Mouse (Mus musculus): ENCODE results near the gene Ptprb. TPM values are rescaled to one million over a fixed set of nuclear protein-coding genes. Genes with fewer than 3 reads are reported as not detected.

Ptprb gene
- polyA plus RNA-seq, 1 experiment from 2014 or later, result 2.8 TPM

DNA sequence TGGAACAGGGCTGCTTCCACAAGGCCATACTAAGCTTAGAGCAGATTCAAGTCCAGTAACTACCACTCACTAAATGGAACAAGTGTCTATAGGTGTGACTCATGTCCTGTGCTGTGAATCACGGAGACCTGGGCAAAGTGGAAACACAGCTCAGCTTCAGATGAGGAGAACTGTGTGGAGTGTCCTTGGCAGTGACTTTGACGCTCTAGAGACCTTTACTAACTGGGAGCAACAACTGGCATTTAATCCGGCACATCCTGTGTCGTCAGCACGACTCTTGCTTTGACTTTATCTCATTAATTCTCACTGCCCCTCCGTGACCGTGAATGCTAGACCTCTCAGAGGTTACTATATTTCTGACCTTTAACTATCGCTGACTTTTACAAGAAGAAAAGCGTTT is 135.5 kb downstream of the Ptprb start:
- WGBS, result 58% methylated on average over 9 of the region's 9 CpGs
- no peak overlapping the region for H3K9ac ChIP-seq (replicated peaks)
- H3K27me3 ChIP-seq, result no peaks in the 10 kb centered on the region
- H3K9me3 ChIP-seq, result peaks cover 5% of the 10 kb centered on the region; the same call in 1 of the 2 replicates
- no peak overlapping the region for H3K27ac ChIP-seq
- no peak overlapping the region for H3K4me3 ChIP-seq (replicated peaks)
- no peak for ATAC-seq
- peaks cover under 1% of the 10 kb centered on the region; the same call in 1 of the 2 replicates for H3K4me1 ChIP-seq (replicated peaks)
- no peak overlapping the region for H3K4me2 ChIP-seq (replicated peaks)
- H3K36me3 ChIP-seq, result peaks cover 6% of the 10 kb centered on the region; the same call in 1 of the 2 replicates

DNA sequence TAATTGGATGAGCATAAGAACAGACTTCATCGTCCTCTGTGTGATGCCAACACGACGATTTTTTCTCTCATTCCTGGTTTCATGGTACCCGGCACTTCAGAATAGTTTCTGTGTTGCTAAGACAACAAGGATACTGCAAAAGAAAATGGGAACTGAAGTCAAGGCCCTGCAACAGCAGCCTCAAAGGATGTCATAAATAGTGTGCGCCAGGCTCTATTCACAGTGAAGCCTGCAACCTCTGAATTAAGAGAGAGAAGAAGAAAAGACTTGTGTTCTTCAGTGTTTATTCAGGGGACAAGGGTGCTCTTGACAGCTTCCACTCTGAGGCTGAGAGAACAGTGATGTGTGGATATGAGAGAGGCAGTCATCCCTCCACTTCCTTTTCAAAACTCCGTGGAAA is 140.8 kb downstream of the Ptprb start:
- Histone ChIP-seq H3K27me3 (no peaks in the 10 kb centered on the region), H3K4me1 (replicated peaks) (peaks cover 10% of the 10 kb centered on the region; the same call in 1 of the 2 replicates), H3K4me3 (replicated peaks) (no peak overlapping the region), H3K36me3 (peaks cover 6% of the 10 kb centered on the region; the same call in 1 of the 2 replicates), H3K27ac (no peak overlapping the region; the same call in 1 of the 2 replicates), H3K9me3 (peaks cover 5% of the 10 kb centered on the region; the same call in 1 of the 2 replicates), H3K4me2 (replicated peaks) (no peak overlapping the region), H3K9ac (replicated peaks) (no peak overlapping the region)
- WGBS, result 22% methylated on average over 6 of the region's 6 CpGs
- ATAC-seq, result peak; percentile 70

DNA sequence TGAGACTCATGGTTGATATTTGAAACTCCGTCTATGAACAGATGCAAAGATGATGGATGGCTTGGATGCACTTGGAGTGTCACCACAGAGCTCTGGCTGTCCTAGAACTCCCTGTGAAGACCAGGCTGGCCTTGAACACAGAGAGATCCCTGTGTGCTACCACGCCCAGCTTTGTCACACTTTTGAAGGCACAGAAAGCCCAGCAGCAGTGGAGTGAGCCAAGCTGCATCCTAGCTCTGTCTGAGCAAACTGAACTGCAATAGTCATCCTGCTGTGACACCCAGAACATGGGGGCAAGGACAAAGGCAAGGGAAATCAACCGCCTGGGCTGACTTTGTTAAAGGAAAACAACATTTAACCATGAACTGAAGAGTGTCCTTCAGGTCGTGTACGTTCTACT is 141.4 kb downstream of the Ptprb start:
- no peak overlapping the region for H3K4me2 ChIP-seq (replicated peaks)

DNA sequence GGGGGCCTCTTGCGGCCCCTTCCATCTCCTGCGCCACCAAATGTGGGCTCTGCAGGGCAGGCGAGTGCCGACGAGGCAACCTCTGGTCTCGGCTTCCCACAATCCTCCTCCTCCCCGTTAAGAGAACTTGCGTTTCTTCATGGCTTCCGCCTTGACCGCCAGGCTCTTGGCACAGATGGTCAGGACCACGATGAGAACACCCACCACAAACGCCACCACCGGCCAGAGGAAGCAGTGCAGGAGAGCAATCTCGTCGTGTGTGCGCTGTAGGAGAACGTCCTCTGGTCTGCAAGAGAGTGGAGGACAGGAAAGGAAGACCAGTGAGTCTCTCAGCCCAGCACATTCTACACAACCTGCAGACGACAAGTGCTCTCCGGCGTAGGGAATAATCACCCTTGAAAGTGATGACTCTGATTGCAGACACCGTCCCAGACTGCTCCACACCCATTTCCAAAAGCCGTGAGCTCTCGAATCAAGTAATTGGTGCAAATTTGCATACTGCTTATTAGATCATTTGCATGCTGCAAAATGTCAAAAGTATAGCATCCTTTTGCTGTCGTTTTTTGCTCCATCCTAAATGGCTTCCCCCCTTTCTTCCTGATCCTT is 142.9 kb downstream of the Ptprb start:
- 74% methylated on average over 24 of the region's 24 CpGs for WGBS
- Histone ChIP-seq H3K9ac (replicated peaks) (no peak overlapping the region), H3K9me3 (peaks cover 5% of the 10 kb centered on the region; the same call in 1 of the 2 replicates), H3K27me3 (no peaks in the 10 kb centered on the region), H3K4me1 (replicated peaks) (peaks cover 10% of the 10 kb centered on the region; the same call in 1 of the 2 replicates), H3K4me2 (replicated peaks) (no peak overlapping the region), H3K4me3 (replicated peaks) (no peak overlapping the region), H3K36me3 (peaks cover 6% of the 10 kb centered on the region; the same call in 1 of the 2 replicates), H3K27ac (no peak overlapping the region)
- no peak; the same call in 1 of the 2 replicates for ATAC-seq

More for the DNA sequence above, 141.4 kb downstream of the Ptprb start:
- H3K4me3 ChIP-seq (replicated peaks), result no peak overlapping the region
- H3K4me1 ChIP-seq (replicated peaks), result peaks cover 10% of the 10 kb centered on the region; the same call in 1 of the 2 replicates
- WGBS, result 82% methylated on average over 5 of the region's 5 CpGs
- no peaks in the 10 kb centered on the region for H3K27me3 ChIP-seq
- peaks cover 5% of the 10 kb centered on the region; the same call in 1 of the 2 replicates for H3K9me3 ChIP-seq
- H3K36me3 ChIP-seq, result peaks cover 6% of the 10 kb centered on the region; the same call in 1 of the 2 replicates
- H3K27ac ChIP-seq, result no peak overlapping the region
- 0 out of 2 replicates have a peak, but pooled peaks have one; percentile 30 for ATAC-seq
- no peak overlapping the region for H3K9ac ChIP-seq (replicated peaks)

DNA sequence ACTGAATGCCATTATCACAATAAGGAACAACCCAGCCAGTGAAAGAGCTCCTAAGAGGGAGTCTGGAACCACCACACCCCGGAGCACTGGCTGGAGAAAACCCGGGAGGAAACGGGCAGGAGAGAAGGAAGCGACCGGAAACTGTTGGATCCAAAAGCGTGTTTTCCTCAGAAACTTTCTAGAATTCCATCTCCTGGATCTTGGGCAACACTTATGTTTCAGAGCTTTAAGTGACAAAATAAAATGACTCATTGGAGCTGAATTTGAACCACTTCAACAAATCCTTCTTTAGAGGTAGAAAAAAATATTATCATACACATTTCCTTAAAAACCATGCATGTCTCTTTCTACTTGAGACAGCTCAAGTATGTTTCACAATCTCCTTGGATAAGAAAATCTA is 145.7 kb downstream of the Ptprb start:
- no peaks in the 10 kb centered on the region for H3K9me3 ChIP-seq
- no peak overlapping the region for H3K27ac ChIP-seq
- H3K4me3 ChIP-seq (replicated peaks), result no peak overlapping the region
- no peak overlapping the region for H3K9ac ChIP-seq (replicated peaks)
- no peak for ATAC-seq
- H3K4me2 ChIP-seq (replicated peaks), result no peak overlapping the region
- WGBS, result 71% methylated on average over 6 of the region's 6 CpGs
- no peaks in the 10 kb centered on the region for H3K27me3 ChIP-seq
- H3K36me3 ChIP-seq, result no peaks in the 10 kb centered on the region; the same call in 1 of the 2 replicates
- peaks cover 8% of the 10 kb centered on the region; the same call in 1 of the 2 replicates for H3K4me1 ChIP-seq (replicated peaks)

DNA sequence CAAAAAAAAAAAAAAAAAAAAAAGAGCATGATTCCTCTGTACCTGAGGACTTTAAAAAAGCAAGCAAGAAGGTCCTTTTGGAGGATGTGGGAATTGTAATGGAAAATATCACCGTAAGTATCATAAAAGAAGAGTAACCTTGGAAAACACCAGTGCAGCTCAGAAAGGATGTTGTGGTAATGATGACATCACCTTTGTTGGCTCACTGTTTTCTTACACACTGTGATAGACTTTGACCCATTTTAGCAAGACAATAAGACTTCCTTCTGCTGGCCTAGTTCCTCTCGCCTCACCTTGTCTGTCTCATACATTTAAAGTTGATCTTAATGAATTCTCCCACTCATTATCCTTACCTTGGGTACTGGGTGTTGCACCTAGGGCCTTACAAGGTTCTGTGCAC is 147.2 kb downstream of the Ptprb start:
- Histone ChIP-seq H3K9me3 (no peaks in the 10 kb centered on the region), H3K4me3 (replicated peaks) (no peak overlapping the region), H3K9ac (replicated peaks) (no peak overlapping the region), H3K4me2 (replicated peaks) (no peak overlapping the region), H3K36me3 (peaks cover 3% of the 10 kb centered on the region), H3K27me3 (no peaks in the 10 kb centered on the region), H3K4me1 (replicated peaks) (no peaks in the 10 kb centered on the region), H3K27ac (no peak overlapping the region)
- 93% methylated on average over 2 of the region's 2 CpGs for WGBS
- no peak for ATAC-seq

DNA sequence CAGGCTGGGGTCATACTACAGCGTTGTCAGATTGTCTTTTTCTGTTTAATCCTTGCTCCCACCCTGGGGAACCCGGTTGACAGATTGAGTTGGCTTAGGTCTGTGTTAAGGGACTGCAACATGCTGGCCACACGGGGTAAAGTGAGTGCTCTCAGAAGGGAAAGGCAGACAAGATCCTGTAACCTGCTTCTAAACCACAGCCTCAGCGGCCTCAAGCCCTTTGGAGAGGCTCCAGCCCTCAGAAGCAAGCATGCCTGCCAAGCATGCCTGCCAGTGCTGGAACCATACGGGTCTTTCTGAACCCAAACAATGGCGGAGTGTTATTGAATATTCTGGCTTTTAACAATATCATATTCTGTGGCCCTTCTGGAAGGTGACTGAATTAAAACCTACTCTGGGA is 149.6 kb downstream of the Ptprb start:
- H3K9me3 ChIP-seq, result no peaks in the 10 kb centered on the region
- H3K4me3 ChIP-seq (replicated peaks), result no peak overlapping the region
- no peaks in the 10 kb centered on the region for H3K4me1 ChIP-seq (replicated peaks)
- H3K36me3 ChIP-seq, result peaks cover 13% of the 10 kb centered on the region
- no peak overlapping the region for H3K27ac ChIP-seq
- 88% methylated on average over 6 of the region's 6 CpGs for WGBS
- H3K27me3 ChIP-seq, result no peaks in the 10 kb centered on the region
- no peak overlapping the region for H3K4me2 ChIP-seq (replicated peaks)
- no peak overlapping the region for H3K9ac ChIP-seq (replicated peaks)
- ATAC-seq, result no peak

DNA sequence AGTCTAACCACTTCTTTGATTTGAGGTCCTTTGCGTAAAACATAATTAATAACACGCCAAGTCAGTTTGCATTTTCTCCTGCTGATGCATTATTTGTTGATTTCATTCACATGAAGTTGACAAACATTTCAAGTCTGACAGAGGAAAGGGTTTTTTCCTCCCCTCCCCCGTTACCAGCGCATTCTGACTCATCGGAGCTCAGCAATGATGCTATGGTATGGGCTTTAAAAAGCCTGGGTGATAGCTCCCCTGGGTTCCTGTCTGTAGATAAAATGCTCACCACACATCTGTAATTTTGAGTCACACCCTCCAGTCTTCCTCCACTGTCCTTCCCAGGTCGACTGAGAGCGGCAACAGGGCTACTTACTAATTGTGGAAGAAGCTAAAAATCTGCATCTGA is 150.9 kb downstream of the Ptprb start:
- no peaks in the 10 kb centered on the region for H3K4me1 ChIP-seq (replicated peaks)
- no peaks in the 10 kb centered on the region for H3K27me3 ChIP-seq
- no peak overlapping the region for H3K4me3 ChIP-seq (replicated peaks)
- no peak overlapping the region for H3K27ac ChIP-seq
- 89% methylated on average over 7 of the region's 7 CpGs for WGBS
- ATAC-seq, result no peak
- no peak overlapping the region for H3K4me2 ChIP-seq (replicated peaks)
- peaks cover 13% of the 10 kb centered on the region for H3K36me3 ChIP-seq
- H3K9ac ChIP-seq (replicated peaks), result no peak overlapping the region
- H3K9me3 ChIP-seq, result no peaks in the 10 kb centered on the region

DNA sequence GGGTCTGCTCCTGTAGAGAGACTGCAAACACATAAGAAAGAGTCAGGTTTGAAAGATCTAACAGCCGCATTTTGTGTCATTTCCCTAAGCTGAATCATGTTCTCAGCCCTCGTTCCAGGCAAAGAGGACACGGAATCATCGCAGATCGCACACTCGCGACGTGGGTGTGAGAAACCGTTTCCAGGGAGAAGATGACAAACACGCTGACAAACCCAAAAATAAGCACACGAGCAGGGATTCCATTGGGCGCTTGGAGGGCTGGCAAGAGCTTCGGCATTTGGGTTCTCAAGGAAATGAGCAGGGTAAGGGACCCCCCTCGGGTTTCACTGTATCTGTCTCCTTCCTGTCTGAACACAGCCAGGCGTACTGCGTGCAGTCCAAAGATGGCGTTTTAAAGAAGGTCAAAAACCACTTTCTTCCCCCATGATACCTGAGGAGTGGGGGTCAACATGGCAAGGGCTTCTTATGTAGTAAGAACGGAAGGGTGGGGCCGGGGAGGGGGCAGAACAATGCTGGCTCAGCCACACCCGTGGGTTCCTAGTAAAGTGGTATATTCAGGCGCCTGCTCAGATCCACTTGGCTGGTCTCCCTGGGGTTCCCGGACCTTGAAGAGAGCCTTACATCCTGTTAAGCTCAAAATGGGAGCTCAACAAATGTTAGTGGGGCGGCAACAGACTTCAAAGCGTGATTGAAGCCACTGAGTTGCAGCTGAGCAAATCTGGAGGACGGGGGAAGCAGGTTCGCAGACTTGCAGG is 152.9 kb downstream of the Ptprb start:
- no peak overlapping the region for H3K9ac ChIP-seq (replicated peaks)
- H3K9me3 ChIP-seq, result no peaks in the 10 kb centered on the region
- H3K4me2 ChIP-seq (replicated peaks), result no peak overlapping the region
- H3K27me3 ChIP-seq, result no peaks in the 10 kb centered on the region
- no peak overlapping the region for H3K4me3 ChIP-seq (replicated peaks)
- peaks cover 13% of the 10 kb centered on the region for H3K36me3 ChIP-seq
- ATAC-seq, result no peak
- H3K27ac ChIP-seq, result no peak overlapping the region
- H3K4me1 ChIP-seq (replicated peaks), result no peaks in the 10 kb centered on the region
- 93% methylated on average over 26 of the region's 26 CpGs for WGBS

DNA sequence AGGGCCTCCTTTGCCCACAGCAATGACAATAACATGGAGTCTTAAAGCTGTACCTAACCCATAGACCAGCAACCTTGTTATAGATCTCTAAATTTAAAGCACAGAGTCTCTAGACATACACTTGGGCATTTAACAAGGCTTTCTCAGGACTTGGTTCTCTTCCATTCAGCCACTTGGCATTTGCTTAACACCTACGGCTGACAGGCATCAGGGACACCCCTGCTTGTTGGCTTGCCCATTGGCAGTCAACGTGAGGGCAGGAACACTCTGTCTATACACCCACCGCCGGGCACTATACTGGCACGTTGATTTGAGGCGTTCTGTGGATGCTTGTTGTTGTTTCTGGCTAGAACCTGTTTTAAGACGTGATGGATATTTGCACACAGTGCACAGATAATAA is 157.1 kb downstream of the Ptprb start:
- Histone ChIP-seq H3K4me2 (replicated peaks) (no peak overlapping the region), H3K9ac (replicated peaks) (no peak overlapping the region)
- 89% methylated on average over 7 of the region's 7 CpGs for WGBS

DNA sequence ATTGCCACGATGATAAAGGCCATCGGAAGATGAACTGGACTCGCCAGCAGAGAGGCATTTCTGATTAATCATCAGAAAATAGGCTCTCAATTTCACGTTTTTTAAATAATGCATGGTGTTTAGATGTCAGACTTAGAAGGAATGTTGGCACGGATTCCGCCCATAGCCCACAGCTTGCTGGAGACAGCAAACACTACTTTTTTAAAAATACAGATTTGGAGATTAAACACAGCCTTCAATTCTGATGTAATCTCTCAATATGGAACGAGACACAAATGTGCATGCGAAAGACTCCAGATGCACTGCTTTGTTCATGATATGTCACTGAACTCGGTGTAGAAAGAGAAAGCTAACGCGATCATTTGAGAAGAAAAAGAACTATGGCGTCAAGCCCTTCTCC is 160.1 kb downstream of the Ptprb start:
- Histone ChIP-seq H3K9ac (replicated peaks) (no peak overlapping the region), H3K4me1 (replicated peaks) (no peaks in the 10 kb centered on the region), H3K4me3 (replicated peaks) (no peak overlapping the region), H3K4me2 (replicated peaks) (no peak overlapping the region), H3K9me3 (no peaks in the 10 kb centered on the region), H3K36me3 (peaks cover 8% of the 10 kb centered on the region; the same call in 1 of the 2 replicates), H3K27ac (no peak overlapping the region), H3K27me3 (no peaks in the 10 kb centered on the region)
- ATAC-seq, result no peak
- 86% methylated on average over 12 of the region's 12 CpGs for WGBS

More for the DNA sequence above, 157.1 kb downstream of the Ptprb start:
- Histone ChIP-seq H3K27ac (no peak overlapping the region), H3K4me3 (replicated peaks) (no peak overlapping the region), H3K9me3 (no peaks in the 10 kb centered on the region), H3K27me3 (no peaks in the 10 kb centered on the region), H3K4me1 (replicated peaks) (no peaks in the 10 kb centered on the region), H3K36me3 (peaks cover 10% of the 10 kb centered on the region)
- ATAC-seq, result no peak

Data from midbrain, embryonic 13.5 days (tissue).